Mouse (Mus musculus): ENCODE data around the gene Cgref1. TPM values are rescaled to one million over a fixed set of nuclear protein-coding genes. Genes with fewer than 3 reads are reported as not detected.

The Cgref1 gene
- polyA plus RNA-seq (2012; rRNA removed) = 219 and 481 TPM in 2 replicates

GRCm38 (mm10) chr5:30944956-30945781 lies at the start of gene Cgref1:
Gene Cgref1 (minus strand): TSS chr5:30945591.
- Histone ChIP-seq H3K4me3 (ENCODE audit: low read depth, low read length) (peak within 1 kb of the TSS; percentile 69), H3K27ac (ENCODE audit: insufficient read depth, low read depth, low read length) (peak within 1 kb of the TSS; percentile 91), H3K27me3 (ENCODE audit: control insufficient read depth, insufficient read depth, low read length) (no peaks in the 10 kb centered on the region), H3K4me1 (ENCODE audit: control insufficient read depth, insufficient read depth, insufficient read length, low read length) (peaks cover 13% of the 10 kb centered on the region; the same call in 1 of the 2 replicates), H3K36me3 (ENCODE audit: control insufficient read depth, insufficient read depth, low read length) (no peaks in the 10 kb centered on the region)
- TF ChIP-seq CTCF (IDR thresholded peaks at IDR 0.05; ENCODE audit: extremely low read depth, insufficient read length, insufficient replicate concordance, low read depth, low read length) (peak; percentile 51; the same call in 1 of the 2 replicates), POLR2A (IDR thresholded peaks at IDR 0.05; ENCODE audit: low read depth, low read length) (peak; percentile 49; the same call in 1 of the 2 replicates)
- 5% methylated on average over 44 of the region's 44 CpGs for WGBS

- Histone ChIP-seq H3K4me1 (ENCODE audit: control insufficient read depth, insufficient read depth, insufficient read length, low read length) (no peaks in the 10 kb centered on the region), H3K36me3 (ENCODE audit: control insufficient read depth, insufficient read depth, low read length) (no peaks in the 10 kb centered on the region), H3K27me3 (ENCODE audit: control insufficient read depth, insufficient read depth, low read length) (no peaks in the 10 kb centered on the region), H3K27ac (ENCODE audit: insufficient read depth, low read depth, low read length) (no peak overlapping the region), H3K4me3 (ENCODE audit: low read depth, low read length) (no peak overlapping the region)
- WGBS = 72% methylated on average over 3 of the region's 3 CpGs
- TF ChIP-seq CTCF (IDR thresholded peaks at IDR 0.05; ENCODE audit: extremely low read depth, insufficient read length, insufficient replicate concordance, low read depth, low read length) = no peak
- no peak for TF ChIP-seq POLR2A (IDR thresholded peaks at IDR 0.05; ENCODE audit: low read depth, low read length)
Observed at GRCm38 (mm10) chr5:30994074-30994473, 48.7 kb upstream of the Cgref1 start.

GRCm38 (mm10) chr5:30992980-30993676 lies 47.7 kb upstream of the Cgref1 start:
- WGBS = 81% methylated on average over 5 of the region's 5 CpGs
- no peaks in the 10 kb centered on the region for H3K36me3 ChIP-seq (ENCODE audit: control insufficient read depth, insufficient read depth, low read length)
- no peak overlapping the region for H3K27ac ChIP-seq (ENCODE audit: insufficient read depth, low read depth, low read length)
- H3K4me1 ChIP-seq (ENCODE audit: control insufficient read depth, insufficient read depth, insufficient read length, low read length) = no peaks in the 10 kb centered on the region
- TF ChIP-seq CTCF (IDR thresholded peaks at IDR 0.05; ENCODE audit: extremely low read depth, insufficient read length, insufficient replicate concordance, low read depth, low read length) (no peak), POLR2A (IDR thresholded peaks at IDR 0.05; ENCODE audit: low read depth, low read length) (no peak)
- H3K4me3 ChIP-seq (ENCODE audit: low read depth, low read length) = no peak overlapping the region
- H3K27me3 ChIP-seq (ENCODE audit: control insufficient read depth, insufficient read depth, low read length) = no peaks in the 10 kb centered on the region

- no peak for TF ChIP-seq POLR2A (IDR thresholded peaks at IDR 0.05; ENCODE audit: low read depth, low read length)
- no peak for TF ChIP-seq CTCF (IDR thresholded peaks at IDR 0.05; ENCODE audit: extremely low read depth, insufficient read length, insufficient replicate concordance, low read depth, low read length)
- Histone ChIP-seq H3K4me3 (ENCODE audit: low read depth, low read length) (no peak overlapping the region), H3K36me3 (ENCODE audit: control insufficient read depth, insufficient read depth, low read length) (no peaks in the 10 kb centered on the region), H3K27ac (ENCODE audit: insufficient read depth, low read depth, low read length) (no peak overlapping the region), H3K27me3 (ENCODE audit: control insufficient read depth, insufficient read depth, low read length) (no peaks in the 10 kb centered on the region), H3K4me1 (ENCODE audit: control insufficient read depth, insufficient read depth, insufficient read length, low read length) (no peaks in the 10 kb centered on the region)
- WGBS = 39% methylated on average over 2 of the region's 2 CpGs
Observed at GRCm38 (mm10) chr5:30982357-30982756, 37.0 kb upstream of the Cgref1 start.

DNA sequence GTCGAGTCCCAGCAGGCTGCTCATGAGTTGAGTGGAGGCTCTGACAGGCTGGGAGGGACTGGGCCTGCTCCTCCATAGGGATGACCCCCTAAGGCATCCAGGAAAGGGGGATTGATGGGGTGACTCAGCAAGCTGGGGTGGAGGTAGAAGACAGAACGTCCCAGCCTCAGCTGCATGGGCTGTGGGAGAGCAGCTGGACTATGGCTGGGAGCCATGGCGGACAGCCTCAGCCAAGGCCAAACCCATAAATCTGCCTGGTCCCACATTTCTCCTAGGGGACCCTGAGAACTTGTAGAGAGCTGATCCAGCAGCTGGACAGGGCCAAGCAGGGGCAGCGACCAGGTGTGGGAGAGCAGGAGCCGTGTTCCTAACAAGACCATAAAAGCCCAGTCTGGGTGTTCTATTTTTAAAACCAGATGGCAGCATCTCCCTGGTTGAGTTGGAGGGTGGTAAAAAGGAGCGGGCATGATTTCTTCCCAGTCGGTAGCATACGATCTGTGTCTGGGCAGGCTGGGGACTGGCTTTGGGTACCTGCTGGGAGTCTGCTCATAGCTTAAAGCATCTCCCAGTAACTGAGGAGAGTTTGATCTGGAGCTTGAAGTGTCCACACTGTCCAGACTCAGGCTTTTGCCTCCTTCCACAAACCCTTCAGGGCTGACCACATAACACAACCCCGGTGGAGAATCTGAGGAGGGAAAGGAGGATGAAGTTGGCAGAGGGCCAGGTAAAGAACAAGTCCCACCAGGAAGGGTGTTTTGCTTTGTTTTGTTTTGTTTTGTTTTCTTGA lies 29.7 kb upstream of the Cgref1 start:
- WGBS = 66% methylated on average over 9 of the region's 9 CpGs
- Histone ChIP-seq H3K4me1 (ENCODE audit: control insufficient read depth, insufficient read depth, insufficient read length, low read length) (peaks cover 9% of the 10 kb centered on the region), H3K4me3 (ENCODE audit: low read depth, low read length) (no peak overlapping the region), H3K27ac (ENCODE audit: insufficient read depth, low read depth, low read length) (no peak overlapping the region), H3K36me3 (ENCODE audit: control insufficient read depth, insufficient read depth, low read length) (no peaks in the 10 kb centered on the region), H3K27me3 (ENCODE audit: control insufficient read depth, insufficient read depth, low read length) (no peaks in the 10 kb centered on the region)
- TF ChIP-seq POLR2A (IDR thresholded peaks at IDR 0.05; ENCODE audit: low read depth, low read length) (no peak), CTCF (IDR thresholded peaks at IDR 0.05; ENCODE audit: extremely low read depth, insufficient read length, insufficient replicate concordance, low read depth, low read length) (no peak)

GRCm38 (mm10) chr5:30969440-30969839 lies 24.0 kb upstream of the Cgref1 start:
- peaks cover 29% of the 10 kb centered on the region for H3K4me1 ChIP-seq (ENCODE audit: control insufficient read depth, insufficient read depth, insufficient read length, low read length)
- H3K27ac ChIP-seq (ENCODE audit: insufficient read depth, low read depth, low read length) = peak overlapping the region; percentile 61
- no peaks in the 10 kb centered on the region for H3K27me3 ChIP-seq (ENCODE audit: control insufficient read depth, insufficient read depth, low read length)
- no peaks in the 10 kb centered on the region for H3K36me3 ChIP-seq (ENCODE audit: control insufficient read depth, insufficient read depth, low read length)
- TF ChIP-seq CTCF (IDR thresholded peaks at IDR 0.05; ENCODE audit: extremely low read depth, insufficient read length, insufficient replicate concordance, low read depth, low read length) = no peak
- no peak for TF ChIP-seq POLR2A (IDR thresholded peaks at IDR 0.05; ENCODE audit: low read depth, low read length)
- H3K4me3 ChIP-seq (ENCODE audit: low read depth, low read length) = no peak overlapping the region
- WGBS = 18% methylated on average over 2 of the region's 2 CpGs
